Mouse (Mus musculus) olfactory bulb, adult 2 months (tissue): Measurements from ENCODE around the gene Ahdc1.

Experiments
- CTCF ChIP-seq: fragments of 200-500 bp; IDR thresholded peaks from 2 replicates; pipeline ENCODE4 v1.5.1; 2012; ENCODE audit warnings: low read depth, mild to moderate bottlenecking, low read length, moderate library complexity; ENCODE audit not compliant: insufficient read depth
- POLR2A ChIP-seq: fragments of 200-500 bp; IDR thresholded peaks from 2 replicates; pipeline ENCODE4 v1.6.1; 2012; ENCODE audit warnings: mild to moderate bottlenecking, low read depth, low read length, moderate library complexity; ENCODE audit not compliant: insufficient read depth

GRCm38 (mm10) chr4:132988581-132989355 is 22.3 kb upstream of the Ahdc1 start:
- TF ChIP-seq CTCF (no peak), POLR2A (no peak)
